8 mouse cellular contexts compared by ENCODE assay signal in the genomic region with DNA sequence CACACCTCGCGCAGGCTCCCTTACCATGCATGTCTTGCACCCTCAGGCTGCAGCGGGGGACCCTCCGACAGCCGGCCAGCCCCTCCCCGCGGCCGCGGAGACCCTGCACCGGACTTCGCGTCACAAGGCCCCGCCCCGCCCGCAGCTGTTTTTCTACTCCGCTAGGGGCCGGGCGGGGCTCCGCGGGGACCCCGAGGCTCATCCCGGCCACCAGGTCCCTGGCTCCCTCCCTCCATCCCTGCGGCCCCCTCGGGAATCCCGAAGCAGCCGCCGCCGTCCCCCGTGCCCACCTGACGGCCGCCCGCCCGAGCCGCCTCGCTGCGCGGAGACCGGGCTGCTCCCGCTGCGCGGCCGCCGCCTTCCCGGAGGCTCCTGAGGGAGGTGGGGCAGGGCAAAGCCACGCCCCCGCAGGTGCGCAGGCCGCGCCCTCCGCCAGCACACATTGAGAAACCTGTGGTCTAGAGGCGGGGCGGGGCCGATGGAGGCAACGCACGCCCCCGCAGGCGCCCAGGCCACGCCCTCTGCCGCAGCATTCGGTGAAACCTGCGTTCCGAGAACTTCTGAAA. TPM values are rescaled to one million over a fixed set of nuclear protein-coding genes. Genes with fewer than 3 reads are reported as not detected.
DNase-seq lines count a peak whose midpoint lies in the region; ATAC-seq and TF ChIP-seq lines count a peak whose summit lies in the region.

Klc3 (minus strand) TSS at position 374 of the 566 bp plus-strand sequence.

- peak; percentile 61 to 71 for DNase-seq in heart, adult 2 months
- DNase-seq in heart, adult 9 months (ENCODE audit: low spot score in 2 of 2) = no peak
- DNase-seq in thymus, postnatal 10 days (ENCODE audit: low spot score in 2 of 2) = peak; percentile 86 to 89
- DNase-seq in layer of hippocampus, postnatal 14 days (ENCODE audit: low spot score in 2 of 2) = no peak

- H3K4me1 ChIP-seq in heart, adult 2 months (ENCODE audit: control insufficient read depth, insufficient read depth, low read length) = no peaks in the 10 kb centered on the region; the same call in 1 of the 2 replicates
- peaks cover 24% of the 10 kb centered on the region for H3K4me1 ChIP-seq in embryonic facial prominence, embryonic 15.5 days
- H3K4me1 ChIP-seq in liver, embryonic 15.5 days (replicated peaks) = peaks cover 27% of the 10 kb centered on the region
- peaks cover 21% of the 10 kb centered on the region for H3K4me1 ChIP-seq in neural tube, embryonic 12.5 days

- WGBS in heart, adult 2 months = 1% methylated on average over 61 of the region's 62 CpGs
- WGBS in embryonic facial prominence, embryonic 15.5 days = 1% methylated on average over 62 of the region's 62 CpGs
- WGBS in liver, embryonic 15.5 days (ENCODE audit: insufficient replicate concordance) = under 1% methylated on average over 62 of the region's 62 CpGs
- under 1% methylated on average over 62 of the region's 62 CpGs for WGBS in neural tube, embryonic 12.5 days

- no peak for TF ChIP-seq POLR2A in heart, adult 2 months (IDR thresholded peaks at IDR 0.05; ENCODE audit: insufficient read depth, low read depth, low read length)

- no peak within 1 kb of the TSS for H3K27ac ChIP-seq in heart, adult 2 months
- H3K27ac ChIP-seq in embryonic facial prominence, embryonic 15.5 days (replicated peaks) = no peak within 1 kb of the TSS
- H3K27ac ChIP-seq in liver, embryonic 15.5 days (replicated peaks) = no peak within 1 kb of the TSS
- no peak within 1 kb of the TSS for H3K27ac ChIP-seq in neural tube, embryonic 12.5 days

- no peak for TF ChIP-seq EP300 in heart, adult 2 months (IDR thresholded peaks at IDR 0.05; ENCODE audit: insufficient read depth, low read depth, low read length)

- no peak for TF ChIP-seq CTCF in heart, adult 2 months (IDR thresholded peaks at IDR 0.05)

- peaks cover 7% of the 10 kb centered on the region for H3K27me3 ChIP-seq in heart, adult 2 months (ENCODE audit: control insufficient read depth, insufficient read depth, low read length)
- peaks cover 31% of the 10 kb centered on the region for H3K27me3 ChIP-seq in embryonic facial prominence, embryonic 15.5 days
- H3K27me3 ChIP-seq in liver, embryonic 15.5 days = peaks cover 79% of the 10 kb centered on the region
- H3K27me3 ChIP-seq in neural tube, embryonic 12.5 days (replicated peaks) = peaks cover 61% of the 10 kb centered on the region

- H3K4me2 ChIP-seq in embryonic facial prominence, embryonic 15.5 days (replicated peaks) = peak within 1 kb of the TSS; percentile 90
- H3K4me2 ChIP-seq in liver, embryonic 15.5 days = peak within 1 kb of the TSS; percentile 81
- peak within 1 kb of the TSS; percentile 97 for H3K4me2 ChIP-seq in neural tube, embryonic 12.5 days (replicated peaks)

- intact Hi-C loops in heart, adult 2 months (cut with DNase I) = loop anchor here (5.0 kb wide), 1 partner anchor 298 kb away; no protein-coding TSS in a partner anchor

- peak within 1 kb of the TSS; percentile 53 for H3K4me3 ChIP-seq in heart, adult 2 months
- peak within 1 kb of the TSS; percentile 53 for H3K4me3 ChIP-seq in embryonic facial prominence, embryonic 15.5 days (replicated peaks)
- H3K4me3 ChIP-seq in liver, embryonic 15.5 days (replicated peaks) = peak within 1 kb of the TSS; percentile 55
- H3K4me3 ChIP-seq in neural tube, embryonic 12.5 days = peak within 1 kb of the TSS; percentile 52

- H3K79me2 ChIP-seq in heart, adult 2 months (replicated peaks; ENCODE audit: control insufficient read depth, insufficient read depth, low read length) = no peaks in the 10 kb centered on the region

- H3K9me3 ChIP-seq in embryonic facial prominence, embryonic 15.5 days (replicated peaks) = no peaks in the 10 kb centered on the region
- no peaks in the 10 kb centered on the region; the same call in 1 of the 2 replicates for H3K9me3 ChIP-seq in liver, embryonic 15.5 days (replicated peaks)
- H3K9me3 ChIP-seq in neural tube, embryonic 12.5 days = 0 out of 2 replicates have a peak, but pooled peaks cover 7% of the 10 kb centered on the region

- peak within 1 kb of the TSS; percentile 56 for H3K9ac ChIP-seq in heart, adult 2 months (ENCODE audit: low read depth, low read length)
- H3K9ac ChIP-seq in embryonic facial prominence, embryonic 15.5 days = peak within 1 kb of the TSS; percentile 26
- H3K9ac ChIP-seq in liver, embryonic 15.5 days = peak within 1 kb of the TSS; percentile 15; the same call in 1 of the 2 replicates
- peak within 1 kb of the TSS; percentile 64 for H3K9ac ChIP-seq in neural tube, embryonic 12.5 days

- peak; percentile 59 for ATAC-seq in embryonic facial prominence, embryonic 15.5 days (ENCODE audit: insufficient number of reproducible peaks, low FRiP score, low TSS enrichment, low read depth)
- peak; percentile 75 for ATAC-seq in inflammation-experienced regulatory T-cells, adult 6 months
- ATAC-seq in liver, embryonic 15.5 days (ENCODE audit: insufficient read depth) = peak; percentile 65
- no peak for ATAC-seq in neural tube, embryonic 12.5 days (ENCODE audit: low FRiP score, low read depth)

- no peaks in the 10 kb centered on the region for H3K36me3 ChIP-seq in heart, adult 2 months (ENCODE audit: control insufficient read depth, insufficient read depth, low read length)
- no peaks in the 10 kb centered on the region for H3K36me3 ChIP-seq in embryonic facial prominence, embryonic 15.5 days
- no peaks in the 10 kb centered on the region for H3K36me3 ChIP-seq in liver, embryonic 15.5 days (replicated peaks)
- no peaks in the 10 kb centered on the region for H3K36me3 ChIP-seq in neural tube, embryonic 12.5 days

RNA-seq across cellular contexts. Expression of gene Klc3, which starts in this region (rescaled TPM):
- total RNA-seq in heart, adult 2 months (2021) = under 1 TPM; 0.21 to 0.25 TPM
- polyA plus RNA-seq in heart, adult 2 months (2012; rRNA removed) = 0.29 and 0.59 TPM in 2 replicates
- 41.8 and 43.1 TPM in 2 replicates for polyA plus RNA-seq in embryonic facial prominence, embryonic 15.5 days (2015; fragmentation: Nextera tagmentation; extraction: Ambion mirVana)
- 1 to 10 TPM; 1.5 to 4.8 (median 2.7) TPM for polyA plus RNA-seq in inflammation-experienced regulatory T-cells, adult 6 months (2017; shearing (Covaris generic))
- polyA plus RNA-seq in liver, embryonic 15.5 days (2015; fragmentation: Nextera tagmentation; extraction: Ambion mirVana) = 0.46 and 0.84 TPM in 2 replicates
- polyA plus RNA-seq in neural tube, embryonic 12.5 days (2016; fragmentation: Nextera tagmentation; extraction: Ambion mirVana) = 3.9 and 6.4 TPM in 2 replicates
- total RNA-seq in layer of hippocampus, postnatal 14 days (2021) = 1 to 10 TPM; 3.5 to 4.1 TPM

Comparison
In these comparisons a context has a peak if more than half of its experiments do, and no peak if none do; other contexts are left out.
1. Peak in DNase-seq, H3K4me3 ChIP-seq and H3K9ac ChIP-seq in heart, adult 2 months; RNA of the gene not detected or under 1 TPM.
2. Peak in ATAC-seq, H3K4me3 ChIP-seq, H3K9ac ChIP-seq and H3K4me2 ChIP-seq in liver, embryonic 15.5 days; RNA of the gene not detected or under 1 TPM.
3. DNase-seq: peak in thymus, postnatal 10 days (2 of 2); none in heart, adult 9 months (0 of 2) and layer of hippocampus, postnatal 14 days (0 of 2).
4. Peak in every context shown above with its lines, with median percentiles within 50 percentile points of each other: H3K4me3 ChIP-seq, H3K9ac ChIP-seq and H3K4me2 ChIP-seq.